Mouse (Mus musculus): ENCODE results near the gene Olfr532.
"Not testable (repeated sequence)": the region's sequence is repeated elsewhere in the genome, so short reads cannot be mapped to it uniquely, and the experiment has no call there.

The Olfr532 gene

GRCm38 (mm10) chr7:140421539-140421938 is at the start of gene Olfr532:
Gene Olfr532, minus strand, starts transcription at chr7:140421639.
- DNase-seq (ENCODE audit: low spot score in 2 of 2) = no peak

GRCm38 (mm10) chr7:140463070-140463469 is 41.6 kb upstream of the Olfr532 start, which contains the start of gene Olfr533:
Gene Olfr533, plus strand, starts transcription at chr7:140463370.
- not testable (repeated sequence) for DNase-seq (ENCODE audit: low spot score in 2 of 2)

GRCm38 (mm10) chr7:140443141-140443540 is 21.7 kb upstream of the Olfr532 start:
- no peak for DNase-seq (ENCODE audit: low spot score in 2 of 2)

GRCm38 (mm10) chr7:140402818-140403217 is 18.6 kb downstream of the Olfr532 start, which contains the start of gene Olfr531:
Gene Olfr531, minus strand, starts transcription at chr7:140402918.
- no peak for DNase-seq (ENCODE audit: low spot score in 2 of 2)

GRCm38 (mm10) chr7:140376911-140377310 is 44.5 kb downstream of the Olfr532 start:
- no peak for DNase-seq (ENCODE audit: low spot score in 2 of 2)

GRCm38 (mm10) chr7:140376231-140376630 is 45.2 kb downstream of the Olfr532 start, which contains the start of gene Olfr530:
Gene Olfr530, minus strand, starts transcription at chr7:140376331.
- DNase-seq (ENCODE audit: low spot score in 2 of 2) = no peak

GRCm38 (mm10) chr7:140374300-140374699 is 47.1 kb downstream of the Olfr532 start:
- DNase-seq (ENCODE audit: low spot score in 2 of 2) = no peak

All from urinary bladder, adult 18-20 months (tissue).